Mouse (Mus musculus): ENCODE measurements around the gene Cubn.

The Cubn gene

GRCm38 (mm10) chr2:13486470-13486869, 5.1 kb downstream of the Cubn start:
- in situ Hi-C loops (cut with MseI, MboI): no loop called here

- in situ Hi-C loops (cut with MseI, MboI): no loop called here
Measured at GRCm38 (mm10) chr2:13484566-13484965, 7.0 kb downstream of the Cubn start.

- in situ Hi-C loops (cut with MseI, MboI): no loop called here
Measured at GRCm38 (mm10) chr2:13480744-13481143, 10.9 kb downstream of the Cubn start.

GRCm38 (mm10) chr2:13479165-13479564, 12.4 kb downstream of the Cubn start:
- in situ Hi-C loops (cut with MseI, MboI): no loop called here

GRCm38 (mm10) chr2:13470108-13470507, 21.5 kb downstream of the Cubn start:
- in situ Hi-C loops (cut with MseI, MboI): no loop called here

GRCm38 (mm10) chr2:13469641-13470040, 22.0 kb downstream of the Cubn start:
- in situ Hi-C loops (cut with MseI, MboI): no loop called here

- in situ Hi-C loops (cut with MseI, MboI): no loop called here
Measured at GRCm38 (mm10) chr2:13466685-13467084, 24.9 kb downstream of the Cubn start.

- in situ Hi-C loops (cut with MseI, MboI): no loop called here
Measured at GRCm38 (mm10) chr2:13458088-13458487, 33.5 kb downstream of the Cubn start.

- in situ Hi-C loops (cut with MseI, MboI): no loop called here
Measured at GRCm38 (mm10) chr2:13456821-13457220, 34.8 kb downstream of the Cubn start.

GRCm38 (mm10) chr2:13451495-13452491, 39.8 kb downstream of the Cubn start:
- in situ Hi-C loops (cut with MseI, MboI): no loop called here

GRCm38 (mm10) chr2:13450895-13451294, 40.7 kb downstream of the Cubn start:
- in situ Hi-C loops (cut with MseI, MboI): no loop called here

GRCm38 (mm10) chr2:13450470-13450869, 41.1 kb downstream of the Cubn start:
- in situ Hi-C loops (cut with MseI, MboI): no loop called here

- in situ Hi-C loops (cut with MseI, MboI): no loop called here
Measured at GRCm38 (mm10) chr2:13445156-13445555, 46.5 kb downstream of the Cubn start.

- in situ Hi-C loops (cut with MseI, MboI): no loop called here
Measured at GRCm38 (mm10) chr2:13438983-13439382, 52.6 kb downstream of the Cubn start.

GRCm38 (mm10) chr2:13438275-13438845, 53.3 kb downstream of the Cubn start:
- in situ Hi-C loops (cut with MseI, MboI): no loop called here

GRCm38 (mm10) chr2:13432002-13432401, 59.6 kb downstream of the Cubn start:
- in situ Hi-C loops (cut with MseI, MboI): no loop called here

- in situ Hi-C loops (cut with MseI, MboI): no loop called here
Measured at GRCm38 (mm10) chr2:13421974-13422760, 69.4 kb downstream of the Cubn start.

GRCm38 (mm10) chr2:13416765-13417524, 74.7 kb downstream of the Cubn start:
- in situ Hi-C loops (cut with MseI, MboI): no loop called here

- in situ Hi-C loops (cut with MseI, MboI): no loop called here
Measured at GRCm38 (mm10) chr2:13413520-13414178, 78.0 kb downstream of the Cubn start.

- in situ Hi-C loops (cut with MseI, MboI): no loop called here
Measured at GRCm38 (mm10) chr2:13410660-13411059, 81.0 kb downstream of the Cubn start.
